Mouse (Mus musculus): ENCODE data around the gene Abcb4.
"Not testable (repeated sequence)": the region's sequence is repeated elsewhere in the genome, so short reads cannot be mapped to it uniquely, and the experiment has no call there.

- not testable (repeated sequence) for TF ChIP-seq POLR2A (IDR thresholded peaks at IDR 0.05; ENCODE audit: low read depth, low read length); ZKSCAN1 (IDR thresholded peaks at IDR 0.05; ENCODE audit: borderline replicate concordance, low read depth, low read length); ZNF384 (IDR thresholded peaks at IDR 0.05; ENCODE audit: low read depth, low read length); CHD1 (IDR thresholded peaks at IDR 0.05; ENCODE audit: low read depth, low read length); CTCF (conservative IDR thresholded peaks at IDR 0.05 in 1 of 2, IDR thresholded peaks at IDR 0.05 in 1 of 2; ENCODE audit: low read depth in 2 of 2, low read length in 2 of 2); POLR2AphosphoS2 (IDR thresholded peaks at IDR 0.05; ENCODE audit: low read depth, low read length); IRF4 (IDR thresholded peaks at IDR 0.05; ENCODE audit: low read depth, low read length); ZMIZ1 (IDR thresholded peaks at IDR 0.05; ENCODE audit: low read depth, low read length); USF1 (IDR thresholded peaks at IDR 0.05; ENCODE audit: low read depth, low read length)
These were observed 106.5 kb downstream of the Abcb4 start for GRCm38 (mm10) chr5:9000006-9000405.
